Mouse (Mus musculus) limb, embryonic 11.5 days (tissue): Measurements from ENCODE around the gene Cpeb4. TPM values are rescaled to one million over a fixed set of nuclear protein-coding genes. Genes with fewer than 3 reads are reported as not detected.

Source experiments
- ATAC-seq: fragments of 200-750 bp; cut with Nextera tagmentation; 2 replicates; pipeline ENCODE4 v1.8.0; 2017; ENCODE audit warnings: low read depth; ENCODE audit not compliant: insufficient number of reproducible peaks, low FRiP score, low TSS enrichment
- DNase-seq: peaks from one replicate; pipeline ENCODE4 v3.0.0-alpha.2; 2015; ENCODE audit warnings: low spot score
- H3K27ac ChIP-seq: fragments of 300-500 bp; sonication (generic); replicated peaks from 2 replicates; pipeline ENCODE4 v1.5.1; 2014; ENCODE audit warnings: low read depth, mild to moderate bottlenecking, low read length
- H3K27me3 ChIP-seq: fragments of 300-500 bp; sonication (generic); 2 replicates; pipeline ENCODE4 v1.6.1; 2014; ENCODE audit warnings: mild to moderate bottlenecking, low read length, mixed read lengths; ENCODE audit not compliant: control insufficient read depth, insufficient read depth
- H3K36me3 ChIP-seq: fragments of 300-500 bp; sonication (generic); 2 replicates; pipeline ENCODE4 v1.6.1; 2014; ENCODE audit warnings: mild to moderate bottlenecking, low read length, moderate library complexity, mixed read lengths; ENCODE audit not compliant: control insufficient read depth, insufficient read depth
- H3K4me1 ChIP-seq: fragments of 300-500 bp; sonication (generic); 2 replicates; pipeline ENCODE4 v1.6.1; 2014; ENCODE audit warnings: low read length, mixed read lengths; ENCODE audit not compliant: control insufficient read depth, insufficient read depth
- H3K4me2 ChIP-seq: fragments of 300-500 bp; sonication (generic); 2 replicates; pipeline ENCODE4 v1.6.1; 2014; ENCODE audit warnings: low read depth, mild to moderate bottlenecking, moderate library complexity; ENCODE audit not compliant: severe bottlenecking
- H3K4me3 ChIP-seq: fragments of 300-500 bp; sonication (generic); 2 replicates; pipeline ENCODE4 v1.5.1; 2014; ENCODE audit warnings: low read depth, low read length
- H3K9ac ChIP-seq: fragments of 300-500 bp; sonication (generic); 2 replicates; pipeline ENCODE4 v1.6.1; 2014; ENCODE audit warnings: mild to moderate bottlenecking, low read length
- H3K9me3 ChIP-seq: fragments of 300-500 bp; sonication (generic); 2 replicates; pipeline ENCODE4 v1.6.1; 2016; ENCODE audit warnings: low read length; ENCODE audit not compliant: control insufficient read depth
- WGBS: fragments of 180-500 bp; shearing (Covaris S2); extraction: QIAGEN DNeasy Blood & Tissue Kit; methylation state at CpG from one replicate; pipeline ENCODE4 v1.1.7; 2014; 5-methylcytosine and 5-hydroxymethylcytosine counted together
- polyA plus RNA-seq: library from polyadenylated mRNA; unstranded; fragments of >200 nt; fragmentation: Nextera tagmentation; extraction: Ambion mirVana; gene quantifications from 2 replicates; pipeline ENCODE4 v1.2.1, GENCODE M21; 2014

The Cpeb4 gene
- 3.6 and 3.8 TPM in 2 replicates for polyA plus RNA-seq

- peaks cover 4% of the 10 kb centered on the region; the same call in 1 of the 2 replicates for H3K4me1 ChIP-seq
- ATAC-seq (no peak), DNase-seq (no peak)
- H3K9ac ChIP-seq, result peak within 1 kb of the TSS; percentile 61
- H3K27me3 ChIP-seq, result no peaks in the 10 kb centered on the region
- no peaks in the 10 kb centered on the region for H3K36me3 ChIP-seq
- 88% methylated on average over 4 of the region's 4 CpGs for WGBS
- peak within 1 kb of the TSS; percentile 67 for H3K4me3 ChIP-seq
- no peaks in the 10 kb centered on the region for H3K9me3 ChIP-seq
- H3K27ac ChIP-seq, result no peak within 1 kb of the TSS
- H3K4me2 ChIP-seq, result peak within 1 kb of the TSS; percentile 84
Observed at GRCm38 (mm10) chr11:31871911-31872310, at the start of gene Cpeb4. Cpeb4 (plus strand) TSS chr11:31872211.

GRCm38 (mm10) chr11:31822556-31822955 lies 49.5 kb upstream of the Cpeb4 start:
- Histone ChIP-seq H3K4me2 (no peak overlapping the region), H3K9ac (no peak overlapping the region), H3K36me3 (no peaks in the 10 kb centered on the region), H3K27me3 (no peaks in the 10 kb centered on the region), H3K9me3 (no peaks in the 10 kb centered on the region), H3K4me1 (peaks cover 10% of the 10 kb centered on the region), H3K27ac (no peak overlapping the region), H3K4me3 (no peak overlapping the region)
- ATAC-seq, result no peak
- DNase-seq, result no peak
- WGBS, result 88% methylated on average over 9 of the region's 9 CpGs

GRCm38 (mm10) chr11:31823513-31823912 lies 48.5 kb upstream of the Cpeb4 start:
- Histone ChIP-seq H3K9ac (no peak overlapping the region), H3K27me3 (no peaks in the 10 kb centered on the region), H3K36me3 (no peaks in the 10 kb centered on the region), H3K9me3 (no peaks in the 10 kb centered on the region), H3K4me1 (peaks cover 10% of the 10 kb centered on the region), H3K27ac (no peak overlapping the region), H3K4me3 (no peak overlapping the region), H3K4me2 (no peak overlapping the region)
- DNase-seq (no peak), ATAC-seq (no peak)
- WGBS, result 91% methylated on average over 7 of the region's 7 CpGs

- H3K9ac ChIP-seq, result no peak overlapping the region
- H3K27ac ChIP-seq, result no peak overlapping the region
- peaks cover 10% of the 10 kb centered on the region for H3K4me1 ChIP-seq
- DNase-seq, result no peak
- H3K36me3 ChIP-seq, result no peaks in the 10 kb centered on the region
- 87% methylated on average over 14 of the region's 14 CpGs for WGBS
- no peak for ATAC-seq
- H3K9me3 ChIP-seq, result no peaks in the 10 kb centered on the region
- H3K27me3 ChIP-seq, result no peaks in the 10 kb centered on the region
- no peak overlapping the region for H3K4me2 ChIP-seq
- H3K4me3 ChIP-seq, result no peak overlapping the region
Observed at GRCm38 (mm10) chr11:31824504-31825166, 47.4 kb upstream of the Cpeb4 start.

- Histone ChIP-seq H3K36me3 (no peaks in the 10 kb centered on the region), H3K4me2 (no peak overlapping the region), H3K4me1 (no peaks in the 10 kb centered on the region), H3K9ac (no peak overlapping the region), H3K4me3 (no peak overlapping the region), H3K27ac (no peak overlapping the region), H3K9me3 (no peaks in the 10 kb centered on the region), H3K27me3 (no peaks in the 10 kb centered on the region)
- DNase-seq, result no peak
- 66% methylated on average over 4 of the region's 4 CpGs for WGBS
- no peak for ATAC-seq
Observed at GRCm38 (mm10) chr11:31828011-31828770, 43.8 kb upstream of the Cpeb4 start.

GRCm38 (mm10) chr11:31828771-31829072 lies 43.3 kb upstream of the Cpeb4 start:
- no peak overlapping the region for H3K27ac ChIP-seq
- no peaks in the 10 kb centered on the region for H3K4me1 ChIP-seq
- H3K9ac ChIP-seq, result no peak overlapping the region
- H3K4me2 ChIP-seq, result no peak overlapping the region
- DNase-seq (no peak), ATAC-seq (no peak)
- 84% methylated on average over 2 of the region's 2 CpGs for WGBS
- H3K36me3 ChIP-seq, result no peaks in the 10 kb centered on the region
- no peaks in the 10 kb centered on the region for H3K9me3 ChIP-seq
- H3K27me3 ChIP-seq, result no peaks in the 10 kb centered on the region
- no peak overlapping the region for H3K4me3 ChIP-seq

GRCm38 (mm10) chr11:31830213-31831151 lies 41.5 kb upstream of the Cpeb4 start:
- Histone ChIP-seq H3K4me2 (no peak overlapping the region), H3K4me1 (no peaks in the 10 kb centered on the region), H3K27ac (no peak overlapping the region), H3K36me3 (no peaks in the 10 kb centered on the region), H3K4me3 (no peak overlapping the region), H3K9me3 (no peaks in the 10 kb centered on the region), H3K9ac (no peak overlapping the region), H3K27me3 (no peaks in the 10 kb centered on the region)
- 59% methylated on average over 10 of the region's 10 CpGs for WGBS
- DNase-seq, result no peak
- no peak for ATAC-seq

GRCm38 (mm10) chr11:31831451-31831850 lies 40.6 kb upstream of the Cpeb4 start:
- Histone ChIP-seq H3K27me3 (no peaks in the 10 kb centered on the region), H3K4me2 (no peak overlapping the region), H3K9me3 (no peaks in the 10 kb centered on the region), H3K9ac (no peak overlapping the region), H3K4me3 (no peak overlapping the region), H3K4me1 (no peaks in the 10 kb centered on the region), H3K27ac (no peak overlapping the region), H3K36me3 (no peaks in the 10 kb centered on the region)
- no peak for ATAC-seq
- no peak for DNase-seq
- WGBS, result 66% methylated on average over 5 of the region's 5 CpGs
